Mouse (Mus musculus) heart, postnatal 0 days (tissue): ENCODE measurements around the gene Sertad2. TPM values are rescaled to one million over a fixed set of nuclear protein-coding genes. Genes with fewer than 3 reads are reported as not detected.

Source experiments
- ATAC-seq: fragments of 200-750 bp; cut with Nextera tagmentation; 2 replicates; pipeline ENCODE4 v1.8.0; 2017; ENCODE audit warnings: low read depth, moderate number of reproducible peaks, moderate library complexity; ENCODE audit not compliant: insufficient read depth
- DNase-seq: peaks from one replicate; pipeline ENCODE4 v3.0.0-alpha.2; 2016; ENCODE audit warnings: low spot score
- H3K27ac ChIP-seq: fragments of 300-500 bp; sonication (generic); 2 replicates; pipeline ENCODE4 v1.5.1; 2014; ENCODE audit warnings: low read depth, mild to moderate bottlenecking
- H3K27me3 ChIP-seq: fragments of 300-500 bp; sonication (generic); 2 replicates; pipeline ENCODE4 v1.6.1; 2014; ENCODE audit warnings: low read length, mixed read lengths; ENCODE audit not compliant: control insufficient read depth, insufficient read depth
- H3K36me3 ChIP-seq: fragments of 300-500 bp; sonication (generic); replicated peaks from 2 replicates; pipeline ENCODE4 v1.6.1; 2014; ENCODE audit warnings: low read length, mixed read lengths; ENCODE audit not compliant: control insufficient read depth, insufficient read depth
- H3K4me1 ChIP-seq: fragments of 300-500 bp; sonication (generic); 2 replicates; pipeline ENCODE4 v1.6.1; 2014; ENCODE audit warnings: antibody characterized with exemption; ENCODE audit not compliant: control insufficient read depth, insufficient read depth
- H3K4me2 ChIP-seq: fragments of 300-500 bp; sonication (generic); 2 replicates; pipeline ENCODE4 v1.6.1; 2014; ENCODE audit warnings: low read depth, mild to moderate bottlenecking, low read length, moderate library complexity
- H3K4me3 ChIP-seq: fragments of 300-500 bp; sonication (generic); 2 replicates; pipeline ENCODE4 v1.5.1; 2014; ENCODE audit warnings: low read depth, low read length
- H3K9ac ChIP-seq: fragments of 300-500 bp; sonication (generic); replicated peaks from 2 replicates; pipeline ENCODE4 v1.6.1; 2014; ENCODE audit warnings: low read depth, low read length, mixed read lengths
- H3K9me3 ChIP-seq: fragments of 300-500 bp; sonication (generic); replicated peaks from 2 replicates; pipeline ENCODE4 v1.6.1; 2016; ENCODE audit warnings: low read length; ENCODE audit not compliant: control insufficient read depth
- CTCF ChIP-seq: IDR thresholded peaks from 2 replicates; pipeline ENCODE4 v1.5.1; 2016; ENCODE audit warnings: antibody characterized with exemption, control low read depth, low read depth
- EP300 ChIP-seq: IDR thresholded peaks from 2 replicates; pipeline ENCODE4 v1.6.1; 2016; ENCODE audit warnings: antibody characterized with exemption, low read depth
- WGBS: fragments of 180-500 bp; shearing (Covaris S2); extraction: QIAGEN DNeasy Blood & Tissue Kit; methylation state at CpG from one replicate; pipeline ENCODE4 v1.1.7; 2014; 5-methylcytosine and 5-hydroxymethylcytosine counted together
- polyA plus RNA-seq: library from polyadenylated mRNA; unstranded; fragments of >200 nt; fragmentation: Nextera tagmentation; extraction: Ambion mirVana; gene quantifications from 2 replicates; pipeline ENCODE4 v1.2.1, GENCODE M21; 2015
- total RNA-seq: library from RNA; depleted of rRNA; stranded (reverse); fragments of >200 nt; gene quantifications from 2 replicates; pipeline ENCODE4 v1.2.3, GENCODE M21; 2014; ENCODE audit warnings: low replicate concordance

Gene Sertad2
- total and polyA plus RNA-seq, 2 experiments from 2014 or later = 33.3 to 33.5 TPM

- no peak overlapping the region for H3K4me3 ChIP-seq
- ATAC-seq = no peak
Measured at GRCm38 (mm10) chr11:20613223-20613622, 70.2 kb downstream of the Sertad2 start.

GRCm38 (mm10) chr11:20616103-20616502 lies 73.0 kb downstream of the Sertad2 start:
- no peak overlapping the region for H3K4me3 ChIP-seq
- no peak overlapping the region for H3K9ac ChIP-seq
- H3K9me3 ChIP-seq = no peaks in the 10 kb centered on the region
- H3K27ac ChIP-seq = peak overlapping the region; percentile 88
- ATAC-seq (no peak; the same call in 1 of the 2 replicates), DNase-seq (peak; percentile 71)
- TF ChIP-seq CTCF = no peak
- TF ChIP-seq EP300 = no peak
- H3K36me3 ChIP-seq = no peaks in the 10 kb centered on the region
- H3K27me3 ChIP-seq = no peaks in the 10 kb centered on the region
- peaks cover 15% of the 10 kb centered on the region for H3K4me1 ChIP-seq
- WGBS = 26% methylated on average over 3 of the region's 3 CpGs
- no peak overlapping the region; the same call in 1 of the 2 replicates for H3K4me2 ChIP-seq

More at GRCm38 (mm10) chr11:20613223-20613622, 70.2 kb downstream of the Sertad2 start:
- H3K9me3 ChIP-seq = no peaks in the 10 kb centered on the region
- H3K9ac ChIP-seq = no peak overlapping the region
- no peaks in the 10 kb centered on the region for H3K36me3 ChIP-seq
- no peak overlapping the region for H3K27ac ChIP-seq
- no peak overlapping the region for H3K4me2 ChIP-seq
- DNase-seq = no peak
- TF ChIP-seq CTCF (no peak), EP300 (no peak)
- WGBS = 77% methylated on average over 4 of the region's 4 CpGs
- no peaks in the 10 kb centered on the region for H3K27me3 ChIP-seq
- H3K4me1 ChIP-seq = peaks cover 25% of the 10 kb centered on the region

GRCm38 (mm10) chr11:20627146-20627545 lies 84.1 kb downstream of the Sertad2 start:
- H3K4me1 ChIP-seq = peaks cover 10% of the 10 kb centered on the region
- H3K4me3 ChIP-seq = no peak overlapping the region
- DNase-seq (no peak), ATAC-seq (no peak)
- no peak overlapping the region for H3K9ac ChIP-seq
- H3K9me3 ChIP-seq = no peaks in the 10 kb centered on the region
- no peaks in the 10 kb centered on the region for H3K36me3 ChIP-seq
- TF ChIP-seq EP300 (no peak), CTCF (no peak)
- 89% methylated on average over 2 of the region's 2 CpGs for WGBS
- H3K27ac ChIP-seq = no peak overlapping the region
- no peak overlapping the region for H3K4me2 ChIP-seq
- no peaks in the 10 kb centered on the region for H3K27me3 ChIP-seq

- Histone ChIP-seq H3K27ac (no peak overlapping the region), H3K4me2 (no peak overlapping the region), H3K9ac (no peak overlapping the region; the same call in 1 of the 2 replicates), H3K36me3 (no peaks in the 10 kb centered on the region), H3K27me3 (no peaks in the 10 kb centered on the region), H3K4me1 (peaks cover 13% of the 10 kb centered on the region), H3K9me3 (no peaks in the 10 kb centered on the region), H3K4me3 (no peak overlapping the region)
- TF ChIP-seq CTCF = peak; percentile 36
- TF ChIP-seq EP300 = no peak
- 17% methylated on average over 2 of the region's 2 CpGs for WGBS
- no peak for DNase-seq
- ATAC-seq = no peak
Measured at GRCm38 (mm10) chr11:20628216-20628615, 85.2 kb downstream of the Sertad2 start.

GRCm38 (mm10) chr11:20629700-20630099 lies 86.6 kb downstream of the Sertad2 start:
- Histone ChIP-seq H3K4me1 (peaks cover 27% of the 10 kb centered on the region), H3K4me2 (no peak overlapping the region), H3K27me3 (no peaks in the 10 kb centered on the region), H3K9me3 (no peaks in the 10 kb centered on the region), H3K36me3 (no peaks in the 10 kb centered on the region), H3K27ac (no peak overlapping the region), H3K9ac (no peak overlapping the region), H3K4me3 (no peak overlapping the region)
- no peak for DNase-seq
- WGBS = 52% methylated on average over 5 of the region's 5 CpGs
- TF ChIP-seq EP300 (no peak), CTCF (no peak)
- no peak for ATAC-seq
